Mouse (Mus musculus): ENCODE data around the gene Gm20388. TPM values are rescaled to one million over a fixed set of nuclear protein-coding genes. Genes with fewer than 3 reads are reported as not detected.
"Not testable (repeated sequence)": the region's sequence is repeated elsewhere in the genome, so short reads cannot be mapped to it uniquely, and the experiment has no call there.

Gm20388 gene
- total RNA-seq, 2 experiments from 2014 or later: 6.8 to 7.8 TPM

GRCm38 (mm10) chr8:120315644-120316043, 405.0 kb downstream of the Gm20388 start:
- no peak for DNase-seq
- intact Hi-C loops (cut with DNase I): loop anchor here (5.0 kb wide), 1 partner anchor 33 kb away; no protein-coding TSS in a partner anchor

- intact Hi-C loops (cut with DNase I): loop anchor here (5.0 kb wide), 1 partner anchor 34 kb away; no protein-coding TSS in a partner anchor
- no peak for DNase-seq
Observed at GRCm38 (mm10) chr8:120316707-120317106, 406.1 kb downstream of the Gm20388 start.

- intact Hi-C loops (cut with DNase I): loop anchor here (5.0 kb wide), 1 partner anchor 35 kb away; no protein-coding TSS in a partner anchor
- no peak for DNase-seq
Observed at GRCm38 (mm10) chr8:120317118-120317824, 406.6 kb downstream of the Gm20388 start.

- no peak for DNase-seq
- intact Hi-C loops (cut with DNase I): loop anchor here (2.0 to 5.0 kb wide), 2 partner anchors 36 to 140 kb away; no protein-coding TSS in a partner anchor
Observed at GRCm38 (mm10) chr8:120318476-120318991, 407.9 kb downstream of the Gm20388 start.

- DNase-seq: peak; percentile 59 to 68
- intact Hi-C loops (cut with DNase I): loop anchor here (1.0 to 5.0 kb wide), 3 partner anchors 18 to 141 kb away; no protein-coding TSS in a partner anchor
Observed at GRCm38 (mm10) chr8:120319449-120319848, 408.8 kb downstream of the Gm20388 start.

GRCm38 (mm10) chr8:120320146-120320545, 409.5 kb downstream of the Gm20388 start:
- no peak for DNase-seq
- intact Hi-C loops (cut with DNase I): no loop called here

- intact Hi-C loops (cut with DNase I): no loop called here
- DNase-seq: no peak
Observed at GRCm38 (mm10) chr8:120321724-120322123, 411.1 kb downstream of the Gm20388 start.

GRCm38 (mm10) chr8:120322956-120323448, 412.4 kb downstream of the Gm20388 start:
- intact Hi-C loops (cut with DNase I): no loop called here
- DNase-seq: no peak

- intact Hi-C loops (cut with DNase I): no loop called here
- no peak for DNase-seq
Observed at GRCm38 (mm10) chr8:120324555-120324954, 413.9 kb downstream of the Gm20388 start.

GRCm38 (mm10) chr8:120325172-120325767, 414.6 kb downstream of the Gm20388 start:
- no peak for DNase-seq
- intact Hi-C loops (cut with DNase I): loop anchor here (5.0 kb wide), 1 partner anchor 207 kb away; no protein-coding TSS in a partner anchor

- intact Hi-C loops (cut with DNase I): loop anchor here (5.0 kb wide), 1 partner anchor 205 kb away; no protein-coding TSS in a partner anchor
- DNase-seq: no peak
Observed at GRCm38 (mm10) chr8:120327131-120327554, 416.5 kb downstream of the Gm20388 start.

GRCm38 (mm10) chr8:120328361-120329022, 417.9 kb downstream of the Gm20388 start:
- intact Hi-C loops (cut with DNase I): loop anchor here (5.0 kb wide), 1 partner anchor 204 kb away; no protein-coding TSS in a partner anchor
- DNase-seq: no peak

GRCm38 (mm10) chr8:120329030-120329748, 418.5 kb downstream of the Gm20388 start:
- intact Hi-C loops (cut with DNase I): loop anchor here (5.0 kb wide), 1 partner anchor 203 kb away; no protein-coding TSS in a partner anchor

GRCm38 (mm10) chr8:120331027-120331426, 420.4 kb downstream of the Gm20388 start:
- intact Hi-C loops (cut with DNase I): no loop called here

More at GRCm38 (mm10) chr8:120329030-120329748, 418.5 kb downstream of the Gm20388 start:
- no peak for DNase-seq

GRCm38 (mm10) chr8:120332379-120333229, 422.0 kb downstream of the Gm20388 start:
- no peak for DNase-seq
- intact Hi-C loops (cut with DNase I): no loop called here

More at GRCm38 (mm10) chr8:120331027-120331426, 420.4 kb downstream of the Gm20388 start:
- DNase-seq: no peak

GRCm38 (mm10) chr8:120333681-120334080, 423.0 kb downstream of the Gm20388 start:
- intact Hi-C loops (cut with DNase I): no loop called here
- DNase-seq: no peak

GRCm38 (mm10) chr8:120334261-120334660, 423.6 kb downstream of the Gm20388 start:
- DNase-seq; intact Hi-C loops (cut with DNase I): not testable (repeated sequence)

GRCm38 (mm10) chr8:120334878-120335261, 424.2 kb downstream of the Gm20388 start:
- no peak for DNase-seq
- intact Hi-C loops (cut with DNase I): no loop called here
